Mouse (Mus musculus): ENCODE data around the gene 4933405L10Rik. TPM values are rescaled to one million over a fixed set of nuclear protein-coding genes. Genes with fewer than 3 reads are reported as not detected.

Gene 4933405L10Rik
- polyA plus RNA-seq (2012; rRNA removed) = not detected in 2 replicates

- H3K27me3 ChIP-seq (ENCODE audit: control insufficient read depth, insufficient read depth, low read length) = no peaks in the 10 kb centered on the region
- no peaks in the 10 kb centered on the region; the same call in 1 of the 2 replicates for H3K36me3 ChIP-seq (ENCODE audit: control insufficient read depth, insufficient read depth, low read length)
- 1% methylated on average over 55 of the region's 55 CpGs for WGBS
- H3K4me3 ChIP-seq (ENCODE audit: control insufficient read depth, insufficient read depth, low read length) = peak within 1 kb of the TSS; percentile 66
- TF ChIP-seq CTCF (IDR thresholded peaks at IDR 0.05; ENCODE audit: borderline replicate concordance, control insufficient read depth, extremely low read depth, insufficient read depth, low read length, poor library complexity) = no peak
- 0 out of 2 replicates have a peak, but pooled peaks have one; percentile 18 for TF ChIP-seq POLR2A (IDR thresholded peaks at IDR 0.05; ENCODE audit: control insufficient read depth, extremely low read depth, insufficient read depth, low read length, poor library complexity)
- H3K4me1 ChIP-seq (replicated peaks; ENCODE audit: control insufficient read depth, insufficient read depth, low read length) = peaks cover 9% of the 10 kb centered on the region; the same call in 1 of the 2 replicates
- H3K27ac ChIP-seq (ENCODE audit: control insufficient read depth, insufficient read depth, low read length) = no peak within 1 kb of the TSS
- peak; percentile 91 for DNase-seq
Measured at GRCm38 (mm10) chr8:105707498-105708403, at the start of gene 4933405L10Rik, which contains the start of gene Enkd1. 4933405L10Rik (plus strand) TSS chr8:105707655. Enkd1 (minus strand) TSS chr8:105708210.

GRCm38 (mm10) chr8:105661167-105661566, 46.3 kb upstream of the 4933405L10Rik start:
- no peaks in the 10 kb centered on the region; the same call in 1 of the 2 replicates for H3K4me1 ChIP-seq (replicated peaks; ENCODE audit: control insufficient read depth, insufficient read depth, low read length)
- H3K27me3 ChIP-seq (ENCODE audit: control insufficient read depth, insufficient read depth, low read length) = no peaks in the 10 kb centered on the region
- peaks cover 31% of the 10 kb centered on the region for H3K36me3 ChIP-seq (ENCODE audit: control insufficient read depth, insufficient read depth, low read length)
- DNase-seq = peak; percentile 48
- no peak for TF ChIP-seq CTCF (IDR thresholded peaks at IDR 0.05; ENCODE audit: borderline replicate concordance, control insufficient read depth, extremely low read depth, insufficient read depth, low read length, poor library complexity)
- no peak for TF ChIP-seq POLR2A (IDR thresholded peaks at IDR 0.05; ENCODE audit: control insufficient read depth, extremely low read depth, insufficient read depth, low read length, poor library complexity)
- 52% methylated on average over 3 of the region's 3 CpGs for WGBS
- no peak overlapping the region for H3K4me3 ChIP-seq (ENCODE audit: control insufficient read depth, insufficient read depth, low read length)
- no peak overlapping the region for H3K27ac ChIP-seq (ENCODE audit: control insufficient read depth, insufficient read depth, low read length)

GRCm38 (mm10) chr8:105677891-105678290, 29.6 kb upstream of the 4933405L10Rik start:
- TF ChIP-seq POLR2A (IDR thresholded peaks at IDR 0.05; ENCODE audit: control insufficient read depth, extremely low read depth, insufficient read depth, low read length, poor library complexity) (no peak), CTCF (IDR thresholded peaks at IDR 0.05; ENCODE audit: borderline replicate concordance, control insufficient read depth, extremely low read depth, insufficient read depth, low read length, poor library complexity) (no peak)
- Histone ChIP-seq H3K27ac (ENCODE audit: control insufficient read depth, insufficient read depth, low read length) (no peak overlapping the region), H3K4me3 (ENCODE audit: control insufficient read depth, insufficient read depth, low read length) (no peak overlapping the region), H3K27me3 (ENCODE audit: control insufficient read depth, insufficient read depth, low read length) (no peaks in the 10 kb centered on the region), H3K4me1 (replicated peaks; ENCODE audit: control insufficient read depth, insufficient read depth, low read length) (no peaks in the 10 kb centered on the region), H3K36me3 (ENCODE audit: control insufficient read depth, insufficient read depth, low read length) (peaks cover 94% of the 10 kb centered on the region)
- DNase-seq = no peak
- 84% methylated on average over 1 of the region's 1 CpGs for WGBS

- no peak for TF ChIP-seq CTCF (IDR thresholded peaks at IDR 0.05; ENCODE audit: borderline replicate concordance, control insufficient read depth, extremely low read depth, insufficient read depth, low read length, poor library complexity)
- no peak for TF ChIP-seq POLR2A (IDR thresholded peaks at IDR 0.05; ENCODE audit: control insufficient read depth, extremely low read depth, insufficient read depth, low read length, poor library complexity)
- H3K27ac ChIP-seq (ENCODE audit: control insufficient read depth, insufficient read depth, low read length) = peak overlapping the region; percentile 78
- WGBS = 51% methylated on average over 7 of the region's 7 CpGs
Measured at GRCm38 (mm10) chr8:105685325-105685724, 22.1 kb upstream of the 4933405L10Rik start.

GRCm38 (mm10) chr8:105685796-105686308, 21.6 kb upstream of the 4933405L10Rik start, which contains the start of gene Carmil2:
Carmil2 (plus strand) TSS chr8:105686274.
- DNase-seq = peak; percentile 99
- H3K27ac ChIP-seq (ENCODE audit: control insufficient read depth, insufficient read depth, low read length) = peak within 1 kb of the TSS; percentile 95

More at GRCm38 (mm10) chr8:105685325-105685724, 22.1 kb upstream of the 4933405L10Rik start:
- Histone ChIP-seq H3K27me3 (ENCODE audit: control insufficient read depth, insufficient read depth, low read length) (no peaks in the 10 kb centered on the region), H3K36me3 (ENCODE audit: control insufficient read depth, insufficient read depth, low read length) (peaks cover 58% of the 10 kb centered on the region), H3K4me3 (ENCODE audit: control insufficient read depth, insufficient read depth, low read length) (peak overlapping the region; percentile 7), H3K4me1 (replicated peaks; ENCODE audit: control insufficient read depth, insufficient read depth, low read length) (peaks cover 35% of the 10 kb centered on the region)
- no peak for DNase-seq

GRCm38 (mm10) chr8:105686551-105686950, 20.9 kb upstream of the 4933405L10Rik start:
- Histone ChIP-seq H3K4me3 (ENCODE audit: control insufficient read depth, insufficient read depth, low read length) (peak overlapping the region; percentile 60), H3K36me3 (ENCODE audit: control insufficient read depth, insufficient read depth, low read length) (peaks cover 58% of the 10 kb centered on the region), H3K4me1 (replicated peaks; ENCODE audit: control insufficient read depth, insufficient read depth, low read length) (peaks cover 35% of the 10 kb centered on the region), H3K27me3 (ENCODE audit: control insufficient read depth, insufficient read depth, low read length) (no peaks in the 10 kb centered on the region), H3K27ac (ENCODE audit: control insufficient read depth, insufficient read depth, low read length) (peak overlapping the region; percentile 95)
- 2% methylated on average over 6 of the region's 6 CpGs for WGBS
- TF ChIP-seq POLR2A (IDR thresholded peaks at IDR 0.05; ENCODE audit: control insufficient read depth, extremely low read depth, insufficient read depth, low read length, poor library complexity) (no peak), CTCF (IDR thresholded peaks at IDR 0.05; ENCODE audit: borderline replicate concordance, control insufficient read depth, extremely low read depth, insufficient read depth, low read length, poor library complexity) (no peak)
- DNase-seq = peak; percentile 50

More at GRCm38 (mm10) chr8:105685796-105686308, 21.6 kb upstream of the 4933405L10Rik start, which contains the start of gene Carmil2:
- Histone ChIP-seq H3K4me1 (replicated peaks; ENCODE audit: control insufficient read depth, insufficient read depth, low read length) (peaks cover 35% of the 10 kb centered on the region), H3K36me3 (ENCODE audit: control insufficient read depth, insufficient read depth, low read length) (peaks cover 58% of the 10 kb centered on the region), H3K27me3 (ENCODE audit: control insufficient read depth, insufficient read depth, low read length) (no peaks in the 10 kb centered on the region), H3K4me3 (ENCODE audit: control insufficient read depth, insufficient read depth, low read length) (peak within 1 kb of the TSS; percentile 60)
- 1% methylated on average over 26 of the region's 26 CpGs for WGBS
- TF ChIP-seq CTCF (IDR thresholded peaks at IDR 0.05; ENCODE audit: borderline replicate concordance, control insufficient read depth, extremely low read depth, insufficient read depth, low read length, poor library complexity) (peak; percentile 95; the same call in 1 of the 2 replicates), POLR2A (IDR thresholded peaks at IDR 0.05; ENCODE audit: control insufficient read depth, extremely low read depth, insufficient read depth, low read length, poor library complexity) (peak; percentile 92)

Data from thymus, adult 2 months (tissue).